Mouse (Mus musculus) limb, embryonic 12.5 days (tissue): ENCODE measurements around the gene Azin2. TPM values are rescaled to one million over a fixed set of nuclear protein-coding genes. Genes with fewer than 3 reads are reported as not detected.

Experiments
- ATAC-seq: fragments of 200-750 bp; cut with Nextera tagmentation; 2 replicates; pipeline ENCODE4 v1.8.0; 2017; ENCODE audit warnings: low read depth, moderate TSS enrichment; ENCODE audit not compliant: insufficient number of reproducible peaks, insufficient read depth, low FRiP score, low TSS enrichment
- H3K27ac ChIP-seq: fragments of 300-500 bp; sonication (generic); 2 replicates; pipeline ENCODE4 v1.5.1; 2016; ENCODE audit warnings: mild to moderate bottlenecking, moderate library complexity
- H3K27me3 ChIP-seq: fragments of 300-500 bp; sonication (generic); 2 replicates; pipeline ENCODE4 v1.6.1; 2016; ENCODE audit warnings: mild to moderate bottlenecking, moderate library complexity
- H3K36me3 ChIP-seq: fragments of 300-500 bp; sonication (generic); 2 replicates; pipeline ENCODE4 v1.6.1; 2016; ENCODE audit warnings: mild to moderate bottlenecking, moderate library complexity
- H3K4me1 ChIP-seq: fragments of 300-500 bp; sonication (generic); replicated peaks from 2 replicates; pipeline ENCODE4 v1.6.1; 2016
- H3K4me2 ChIP-seq: fragments of 300-500 bp; sonication (generic); 2 replicates; pipeline ENCODE4 v1.6.1; 2016; ENCODE audit warnings: mild to moderate bottlenecking, moderate library complexity
- H3K4me3 ChIP-seq: fragments of 300-500 bp; sonication (generic); replicated peaks from 2 replicates; pipeline ENCODE4 v1.5.1; 2016; ENCODE audit warnings: mild to moderate bottlenecking
- H3K9ac ChIP-seq: fragments of 300-500 bp; sonication (generic); replicated peaks from 2 replicates; pipeline ENCODE4 v1.6.1; 2016; ENCODE audit warnings: mild to moderate bottlenecking, moderate library complexity
- H3K9me3 ChIP-seq: fragments of 300-500 bp; sonication (generic); 2 replicates; pipeline ENCODE4 v1.6.1; 2016; ENCODE audit warnings: mild to moderate bottlenecking, moderate library complexity
- WGBS: fragments of 180-500 bp; shearing (Covaris S2); methylation state at CpG from one replicate; pipeline ENCODE4 v1.1.7; 2016; 5-methylcytosine and 5-hydroxymethylcytosine counted together
- polyA plus RNA-seq: library from polyadenylated mRNA; unstranded; fragments of >200 nt; fragmentation: Nextera tagmentation; extraction: Ambion mirVana; gene quantifications from 2 replicates; pipeline ENCODE4 v1.2.1, GENCODE M21; 2016

Gene Azin2
- polyA plus RNA-seq, 1 experiment from 2014 or later = 22.4 TPM

- H3K9me3 ChIP-seq = peaks cover 5% of the 10 kb centered on the region; the same call in 1 of the 2 replicates
- ATAC-seq = 0 out of 2 replicates have a peak, but pooled peaks have one; percentile 5
- peaks cover 38% of the 10 kb centered on the region for H3K4me1 ChIP-seq
- WGBS = 46% methylated on average over 5 of the region's 5 CpGs
- H3K4me2 ChIP-seq = peak overlapping the region; percentile 97
- no peak overlapping the region for H3K27ac ChIP-seq
- H3K9ac ChIP-seq = no peak overlapping the region
- H3K36me3 ChIP-seq = peaks cover 15% of the 10 kb centered on the region
- H3K27me3 ChIP-seq = no peaks in the 10 kb centered on the region
- H3K4me3 ChIP-seq = peak overlapping the region; percentile 77
These were observed 77.5 kb downstream of the Azin2 start for GRCm38 (mm10) chr4:128884711-128885095.

- Histone ChIP-seq H3K27me3 (no peaks in the 10 kb centered on the region), H3K4me2 (peak overlapping the region; percentile 97), H3K9ac (peak overlapping the region; percentile 69), H3K4me3 (peak overlapping the region; percentile 77), H3K4me1 (peaks cover 45% of the 10 kb centered on the region), H3K36me3 (peaks cover 15% of the 10 kb centered on the region), H3K27ac (peak overlapping the region; percentile 53), H3K9me3 (peaks cover 5% of the 10 kb centered on the region; the same call in 1 of the 2 replicates)
- ATAC-seq = peak; percentile 54; the same call in 1 of the 2 replicates
- 2% methylated on average over 94 of the region's 94 CpGs for WGBS
These were observed 78.2 kb downstream of the Azin2 start for GRCm38 (mm10) chr4:128883801-128884710.

GRCm38 (mm10) chr4:128883379-128883781 lies 78.9 kb downstream of the Azin2 start, which contains the start of gene Trim62:
TSS of gene Trim62 (plus strand) at chr4:128883580.
- Histone ChIP-seq H3K4me1 (peaks cover 52% of the 10 kb centered on the region), H3K9me3 (peaks cover 5% of the 10 kb centered on the region; the same call in 1 of the 2 replicates), H3K4me2 (peak within 1 kb of the TSS; percentile 97), H3K27me3 (no peaks in the 10 kb centered on the region), H3K36me3 (peaks cover 15% of the 10 kb centered on the region), H3K27ac (peak within 1 kb of the TSS; percentile 53), H3K4me3 (peak within 1 kb of the TSS; percentile 77), H3K9ac (peak within 1 kb of the TSS; percentile 69)
- peak; percentile 57 for ATAC-seq
- WGBS = 2% methylated on average over 28 of the region's 37 CpGs

Other genes starting within 250 kb of the Azin2 start
- gene A3galt2, start 207.1 kb downstream of the Azin2 start, polyA plus RNA-seq = 0.18 and 0.32 TPM in 2 replicates
- gene Zfp362, start 156.4 kb downstream of the Azin2 start, polyA plus RNA-seq = 47.6 and 52.1 TPM in 2 replicates
- 11.4 and 13.0 TPM in 2 replicates for gene Trim62, start 78.9 kb downstream of the Azin2 start, polyA plus RNA-seq
- gene Ak2, start 29.5 kb upstream of the Azin2 start, polyA plus RNA-seq = 205 and 213 TPM in 2 replicates
- 10.8 and 11.9 TPM in 2 replicates for gene Rnf19b, start 95.8 kb upstream of the Azin2 start, polyA plus RNA-seq
- gene Tmem54, start 143.1 kb upstream of the Azin2 start, polyA plus RNA-seq = 4.2 and 4.3 TPM in 2 replicates
- gene Hpca, start 159.6 kb upstream of the Azin2 start, polyA plus RNA-seq = 0.55 and 0.83 TPM in 2 replicates
- 11.3 and 11.6 TPM in 2 replicates for gene Fndc5, start 174.6 kb upstream of the Azin2 start, polyA plus RNA-seq
- gene S100pbp, start 227.3 kb upstream of the Azin2 start, polyA plus RNA-seq = 31.2 and 32.7 TPM in 2 replicates
- gene Yars, start 227.3 kb upstream of the Azin2 start, polyA plus RNA-seq = 78.7 and 80.2 TPM in 2 replicates